Mouse (Mus musculus): ENCODE measurements around the gene Aifm2. TPM values are rescaled to one million over a fixed set of nuclear protein-coding genes. Genes with fewer than 3 reads are reported as not detected.

The Aifm2 gene
- polyA plus RNA-seq, 1 experiment from 2014 or later = 13.1 TPM

DNA sequence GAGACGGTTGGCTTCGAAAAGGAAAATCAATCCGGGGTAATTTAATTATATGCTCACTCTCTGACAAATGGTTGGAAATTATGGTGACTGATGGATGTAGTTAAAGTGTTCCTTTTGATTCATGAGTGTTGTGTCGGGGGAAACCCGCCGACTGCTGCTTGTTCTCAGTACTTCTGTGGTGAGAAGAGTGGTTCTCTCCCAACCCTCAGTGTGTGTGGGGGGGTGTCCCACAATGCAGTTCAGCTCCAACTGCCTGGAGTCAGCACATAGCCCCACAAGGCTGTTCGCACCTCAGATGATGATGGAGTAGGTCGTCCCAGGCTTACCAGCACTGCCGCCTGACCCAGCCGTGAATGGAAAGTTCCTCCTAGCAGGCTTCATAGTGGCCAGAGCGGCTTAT, 14.1 kb downstream of the Aifm2 start:
- no peak for DNase-seq (ENCODE audit: low spot score)
- 75% methylated on average over 11 of the region's 11 CpGs for whole genome bisulfite sequencing
- H3K4me3 ChIP-seq = no peak overlapping the region
- H3K4me1 ChIP-seq = peaks cover 4% of the 10 kb centered on the region; the same call in 1 of the 2 replicates
- 0 out of 2 replicates have a peak, but pooled peaks cover 19% of the 10 kb centered on the region for H3K27me3 ChIP-seq (ENCODE audit: insufficient read depth, poor library complexity, severe bottlenecking)
- peaks cover 35% of the 10 kb centered on the region for H3K36me3 ChIP-seq
- no peaks in the 10 kb centered on the region for H3K9me3 ChIP-seq
- no peak overlapping the region for H3K27ac ChIP-seq

GRCm38 (mm10) chr10:61730171-61730570, 15.1 kb downstream of the Aifm2 start:
- WGBS = 88% methylated on average over 6 of the region's 6 CpGs
- no peaks in the 10 kb centered on the region for H3K9me3 ChIP-seq
- no peak for DNase-seq (ENCODE audit: low spot score)
- H3K27ac ChIP-seq = no peak overlapping the region
- peaks cover 4% of the 10 kb centered on the region; the same call in 1 of the 2 replicates for H3K4me1 ChIP-seq
- H3K27me3 ChIP-seq (ENCODE audit: insufficient read depth, poor library complexity, severe bottlenecking) = 0 out of 2 replicates have a peak, but pooled peaks cover 19% of the 10 kb centered on the region
- no peak overlapping the region for H3K4me3 ChIP-seq
- H3K36me3 ChIP-seq = peaks cover 35% of the 10 kb centered on the region

GRCm38 (mm10) chr10:61734377-61734776, 19.3 kb downstream of the Aifm2 start:
- WGBS = 28% methylated on average over 3 of the region's 3 CpGs
- no peaks in the 10 kb centered on the region for H3K27me3 ChIP-seq (ENCODE audit: insufficient read depth, poor library complexity, severe bottlenecking)
- H3K9me3 ChIP-seq = no peaks in the 10 kb centered on the region
- no peak overlapping the region for H3K4me3 ChIP-seq
- DNase-seq (ENCODE audit: low spot score) = no peak
- H3K27ac ChIP-seq = no peak overlapping the region
- peaks cover 45% of the 10 kb centered on the region for H3K36me3 ChIP-seq
- peaks cover 4% of the 10 kb centered on the region; the same call in 1 of the 2 replicates for H3K4me1 ChIP-seq

- Histone ChIP-seq H3K27me3 (ENCODE audit: insufficient read depth, poor library complexity, severe bottlenecking) (no peaks in the 10 kb centered on the region), H3K36me3 (peaks cover 55% of the 10 kb centered on the region), H3K9me3 (no peaks in the 10 kb centered on the region), H3K27ac (no peak overlapping the region), H3K4me1 (peaks cover 4% of the 10 kb centered on the region; the same call in 1 of the 2 replicates), H3K4me3 (no peak overlapping the region)
- 65% methylated on average over 10 of the region's 10 CpGs for WGBS
- DNase-seq (ENCODE audit: low spot score) = no peak
These were observed 21.6 kb downstream of the Aifm2 start for GRCm38 (mm10) chr10:61736671-61737078.

GRCm38 (mm10) chr10:61737537-61737936, 22.5 kb downstream of the Aifm2 start:
- Histone ChIP-seq H3K27ac (no peak overlapping the region), H3K9me3 (no peaks in the 10 kb centered on the region), H3K4me1 (no peaks in the 10 kb centered on the region), H3K4me3 (no peak overlapping the region), H3K27me3 (ENCODE audit: insufficient read depth, poor library complexity, severe bottlenecking) (no peaks in the 10 kb centered on the region), H3K36me3 (peaks cover 64% of the 10 kb centered on the region)
- DNase-seq (ENCODE audit: low spot score) = no peak
- 78% methylated on average over 1 of the region's 1 CpGs for WGBS

GRCm38 (mm10) chr10:61738126-61738525, 23.1 kb downstream of the Aifm2 start:
- Histone ChIP-seq H3K9me3 (no peaks in the 10 kb centered on the region), H3K27ac (no peak overlapping the region), H3K4me1 (no peaks in the 10 kb centered on the region), H3K27me3 (ENCODE audit: insufficient read depth, poor library complexity, severe bottlenecking) (no peaks in the 10 kb centered on the region), H3K4me3 (no peak overlapping the region), H3K36me3 (peaks cover 70% of the 10 kb centered on the region)
- 82% methylated on average over 4 of the region's 4 CpGs for WGBS
- DNase-seq (ENCODE audit: low spot score) = no peak

DNA sequence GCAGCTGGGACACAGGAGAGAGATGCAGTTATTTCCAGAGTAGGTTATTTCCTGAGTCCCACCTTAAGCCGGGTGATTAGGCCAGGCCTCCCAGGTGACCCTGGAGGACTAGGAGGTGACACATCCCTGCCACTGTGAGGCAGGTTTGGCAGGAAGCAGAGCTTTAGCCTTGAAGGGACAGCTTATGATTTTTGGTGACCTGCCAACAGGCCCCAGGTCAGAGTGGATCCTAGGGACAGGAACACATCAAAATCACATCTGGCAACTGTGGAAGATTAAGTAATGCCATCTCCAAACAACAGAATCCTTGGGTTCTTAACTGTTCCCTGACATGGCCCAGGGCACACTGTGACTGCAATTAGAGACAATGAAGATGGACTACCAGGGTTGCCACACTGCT, 26.2 kb downstream of the Aifm2 start:
- no peaks in the 10 kb centered on the region for H3K27me3 ChIP-seq (ENCODE audit: insufficient read depth, poor library complexity, severe bottlenecking)
- WGBS = 73% methylated on average over 1 of the region's 1 CpGs

GRCm38 (mm10) chr10:61741873-61742272, 26.8 kb downstream of the Aifm2 start:
- no peak for DNase-seq (ENCODE audit: low spot score)
- 86% methylated on average over 4 of the region's 4 CpGs for WGBS

More for the DNA sequence above, 26.2 kb downstream of the Aifm2 start:
- peaks cover 6% of the 10 kb centered on the region for H3K9me3 ChIP-seq
- no peaks in the 10 kb centered on the region for H3K4me1 ChIP-seq
- H3K36me3 ChIP-seq = peaks cover 99% of the 10 kb centered on the region
- no peak overlapping the region for H3K4me3 ChIP-seq
- H3K27ac ChIP-seq = no peak overlapping the region
- DNase-seq (ENCODE audit: low spot score) = no peak

GRCm38 (mm10) chr10:61742336-61742735, 27.3 kb downstream of the Aifm2 start:
- no peak overlapping the region for H3K4me3 ChIP-seq
- no peak overlapping the region for H3K27ac ChIP-seq
- H3K36me3 ChIP-seq = peaks cover 99% of the 10 kb centered on the region
- H3K4me1 ChIP-seq = no peaks in the 10 kb centered on the region
- no peak for DNase-seq (ENCODE audit: low spot score)
- WGBS = 90% methylated on average over 8 of the region's 8 CpGs
- no peaks in the 10 kb centered on the region for H3K27me3 ChIP-seq (ENCODE audit: insufficient read depth, poor library complexity, severe bottlenecking)
- H3K9me3 ChIP-seq = peaks cover 6% of the 10 kb centered on the region

More at GRCm38 (mm10) chr10:61741873-61742272, 26.8 kb downstream of the Aifm2 start:
- H3K27me3 ChIP-seq (ENCODE audit: insufficient read depth, poor library complexity, severe bottlenecking) = no peaks in the 10 kb centered on the region
- H3K36me3 ChIP-seq = peaks cover 99% of the 10 kb centered on the region
- peaks cover 6% of the 10 kb centered on the region for H3K9me3 ChIP-seq
- H3K27ac ChIP-seq = no peak overlapping the region
- no peak overlapping the region for H3K4me3 ChIP-seq
- no peaks in the 10 kb centered on the region for H3K4me1 ChIP-seq

- Histone ChIP-seq H3K36me3 (peaks cover 97% of the 10 kb centered on the region), H3K27ac (no peak overlapping the region), H3K9me3 (peaks cover 6% of the 10 kb centered on the region), H3K4me3 (no peak overlapping the region), H3K27me3 (ENCODE audit: insufficient read depth, poor library complexity, severe bottlenecking) (no peaks in the 10 kb centered on the region), H3K4me1 (no peaks in the 10 kb centered on the region)
- 85% methylated on average over 4 of the region's 4 CpGs for WGBS
- DNase-seq (ENCODE audit: low spot score) = no peak
These were observed 30.1 kb downstream of the Aifm2 start for GRCm38 (mm10) chr10:61745133-61745532.

DNA sequence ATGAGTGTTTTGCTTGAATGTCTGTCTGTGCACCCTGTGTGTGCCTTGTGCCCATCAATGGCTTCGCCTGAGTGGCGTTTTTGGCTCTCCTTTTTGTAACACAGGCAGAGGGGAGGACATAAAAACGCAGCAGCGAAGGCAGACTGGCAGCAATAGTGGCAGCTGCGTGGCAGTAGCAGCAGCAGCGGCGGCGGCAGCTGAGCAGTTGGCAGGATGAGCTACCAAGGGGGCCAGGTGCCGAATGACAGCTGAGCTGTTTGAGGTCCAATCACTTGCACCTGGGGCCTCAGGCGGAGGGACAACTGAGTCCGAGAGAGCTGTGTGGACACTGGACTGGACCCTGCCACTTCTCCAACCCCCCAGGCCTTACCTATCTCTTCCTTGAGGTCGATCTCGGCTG, 32.2 kb downstream of the Aifm2 start:
- no peak overlapping the region for H3K4me3 ChIP-seq
- no peak for DNase-seq (ENCODE audit: low spot score)
- no peak overlapping the region for H3K27ac ChIP-seq
- H3K27me3 ChIP-seq (ENCODE audit: insufficient read depth, poor library complexity, severe bottlenecking) = no peaks in the 10 kb centered on the region
- peaks cover 96% of the 10 kb centered on the region for H3K36me3 ChIP-seq
- 93% methylated on average over 13 of the region's 13 CpGs for WGBS
- no peaks in the 10 kb centered on the region for H3K4me1 ChIP-seq
- peaks cover 6% of the 10 kb centered on the region for H3K9me3 ChIP-seq

- 88% methylated on average over 9 of the region's 9 CpGs for WGBS
- H3K27me3 ChIP-seq (ENCODE audit: insufficient read depth, poor library complexity, severe bottlenecking) = no peaks in the 10 kb centered on the region
- H3K27ac ChIP-seq = no peak overlapping the region
- no peak for DNase-seq (ENCODE audit: low spot score)
- peaks cover 5% of the 10 kb centered on the region for H3K9me3 ChIP-seq
- H3K4me1 ChIP-seq = no peaks in the 10 kb centered on the region
- peaks cover 95% of the 10 kb centered on the region for H3K36me3 ChIP-seq
- no peak overlapping the region for H3K4me3 ChIP-seq
These were observed 35.0 kb downstream of the Aifm2 start for GRCm38 (mm10) chr10:61750014-61750413.

- no peaks in the 10 kb centered on the region for H3K9me3 ChIP-seq
- WGBS = 83% methylated on average over 20 of the region's 20 CpGs
- peaks cover 93% of the 10 kb centered on the region for H3K36me3 ChIP-seq
- H3K4me3 ChIP-seq = no peak overlapping the region
- no peak for DNase-seq (ENCODE audit: low spot score)
- H3K4me1 ChIP-seq = no peaks in the 10 kb centered on the region
- no peaks in the 10 kb centered on the region for H3K27me3 ChIP-seq (ENCODE audit: insufficient read depth, poor library complexity, severe bottlenecking)
- H3K27ac ChIP-seq = no peak overlapping the region
These were observed 36.6 kb downstream of the Aifm2 start for GRCm38 (mm10) chr10:61751534-61752219.

All from heart, embryonic 10.5 days (tissue).